Mouse (Mus musculus): ENCODE data around the gene Hist1h2aa.

The Hist1h2aa gene

GRCm38 (mm10) chr13:23942861-23943260 lies 8.6 kb downstream of the Hist1h2aa start:
- peak; percentile 41 for DNase-seq (ENCODE audit: low read depth, low spot score)

- no peak for DNase-seq (ENCODE audit: low read depth, low spot score)
These were observed 12.0 kb downstream of the Hist1h2aa start for GRCm38 (mm10) chr13:23946254-23946653.

- peak; percentile 86 for DNase-seq (ENCODE audit: low read depth, low spot score)
These were observed 15.4 kb downstream of the Hist1h2aa start for GRCm38 (mm10) chr13:23949484-23950246.

DNA sequence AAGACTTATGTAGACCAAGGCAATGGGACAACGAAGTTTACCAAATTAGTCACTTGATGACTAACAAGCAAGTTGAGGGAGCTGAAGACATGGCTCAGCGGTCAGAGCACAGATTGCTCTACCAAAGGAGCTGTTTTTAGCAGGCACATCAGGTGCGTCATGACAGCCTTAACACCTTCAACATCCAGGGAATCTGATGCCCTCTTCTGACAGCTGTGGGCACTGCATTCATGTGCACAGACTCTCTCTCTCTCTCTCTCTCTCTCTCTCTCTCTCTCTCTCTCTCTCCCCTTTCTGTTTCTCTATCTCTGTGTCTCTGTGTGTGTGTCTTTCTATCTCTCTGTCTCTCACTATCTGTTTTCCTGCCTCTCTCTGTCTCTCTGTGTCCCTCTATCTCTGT lies 16.7 kb downstream of the Hist1h2aa start:
- DNase-seq (ENCODE audit: low read depth, low spot score) = peak; percentile 48

DNA sequence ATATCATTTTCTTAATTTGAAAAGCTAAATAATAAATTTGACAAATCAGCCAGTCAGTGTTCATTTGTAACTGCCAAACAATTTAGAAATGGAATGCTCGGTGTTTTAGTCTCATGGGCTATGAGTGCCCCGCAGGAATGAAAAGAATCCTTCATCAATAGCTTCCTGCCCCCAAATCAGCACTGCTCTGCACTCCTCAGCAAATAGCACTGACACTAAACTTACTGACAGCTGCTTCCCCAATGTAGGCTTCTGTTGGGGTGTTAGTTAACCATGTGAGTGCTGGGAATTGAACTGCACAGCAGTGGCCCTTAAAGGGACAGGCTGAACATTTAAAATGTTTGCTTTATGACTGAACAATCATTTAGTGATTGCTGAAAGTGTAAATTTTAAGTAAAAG lies 25.5 kb downstream of the Hist1h2aa start:
- no peak for DNase-seq (ENCODE audit: low read depth, low spot score)

DNA sequence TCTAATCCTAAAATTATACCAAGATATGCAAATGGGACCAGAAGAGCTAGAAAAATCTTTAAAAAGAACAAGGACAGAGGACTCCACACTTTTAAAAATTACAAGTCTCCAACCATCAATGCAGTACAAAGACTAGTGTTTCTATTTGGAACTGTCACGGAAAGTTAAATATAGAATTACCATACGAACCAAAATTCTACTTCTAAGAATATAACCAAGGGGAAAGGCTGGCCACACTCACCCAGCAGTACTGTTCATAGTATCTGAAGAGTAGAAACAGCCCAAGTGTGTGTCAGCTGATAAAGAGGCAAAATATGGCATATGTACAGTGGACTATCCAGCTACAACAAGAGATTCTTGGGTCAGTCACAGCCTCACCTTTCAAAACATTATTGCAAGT lies 30.6 kb downstream of the Hist1h2aa start:
- DNase-seq (ENCODE audit: low read depth, low spot score) = peak; percentile 23

- peak; percentile 34 for DNase-seq (ENCODE audit: low read depth, low spot score)
These were observed 37.6 kb downstream of the Hist1h2aa start for GRCm38 (mm10) chr13:23971870-23972269.

DNA sequence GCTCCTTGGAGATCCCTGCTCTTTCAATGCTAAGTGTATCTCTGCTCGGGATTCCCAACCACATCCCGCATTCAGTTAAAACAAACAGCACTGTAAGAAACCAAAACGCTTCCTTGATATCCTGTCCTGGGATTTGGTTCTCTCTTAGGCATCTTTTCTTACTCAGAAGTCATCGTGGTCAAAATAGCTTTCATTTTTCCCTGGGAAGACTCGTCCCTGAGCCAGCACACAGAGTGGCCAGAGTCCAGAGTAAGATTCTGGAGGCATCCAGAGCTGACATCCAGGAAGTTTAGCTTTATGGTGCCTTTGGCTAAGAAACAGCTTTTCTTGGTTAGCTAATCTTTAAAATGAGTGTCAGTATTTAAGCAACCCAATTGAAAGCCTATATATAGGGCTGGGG lies 38.0 kb downstream of the Hist1h2aa start:
- DNase-seq (ENCODE audit: low read depth, low spot score) = no peak
